Mouse (Mus musculus) kidney, adult 11 months (tissue): ENCODE results near the gene Syngr1.
A peak's percentile ranks its signal among the peaks of the same experiment; 100 is the strongest.

Experiments
- DNase-seq: peaks from one replicate; pipeline ENCODE4 v3.0.0; 2022

The Syngr1 gene

GRCm38 (mm10) chr15:80148565-80148964, 57.4 kb downstream of the Syngr1 start:
- DNase-seq, result no peak

GRCm38 (mm10) chr15:80149517-80149916, 58.4 kb downstream of the Syngr1 start:
- no peak for DNase-seq

GRCm38 (mm10) chr15:80152663-80153062, 61.5 kb downstream of the Syngr1 start:
- no peak for DNase-seq

- DNase-seq, result no peak
These were observed 62.6 kb downstream of the Syngr1 start for GRCm38 (mm10) chr15:80153757-80154156.

GRCm38 (mm10) chr15:80155707-80156106, 64.6 kb downstream of the Syngr1 start:
- DNase-seq, result no peak

- no peak for DNase-seq
These were observed 66.2 kb downstream of the Syngr1 start for GRCm38 (mm10) chr15:80157197-80157943.

GRCm38 (mm10) chr15:80158001-80158706, 67.0 kb downstream of the Syngr1 start:
- no peak for DNase-seq

- no peak for DNase-seq
These were observed 67.6 kb downstream of the Syngr1 start for GRCm38 (mm10) chr15:80158707-80159090.

GRCm38 (mm10) chr15:80159286-80159901, 68.3 kb downstream of the Syngr1 start:
- DNase-seq, result peak; percentile 92

- no peak for DNase-seq
These were observed 69.1 kb downstream of the Syngr1 start for GRCm38 (mm10) chr15:80160223-80160622.

GRCm38 (mm10) chr15:80160726-80161125, 69.6 kb downstream of the Syngr1 start:
- DNase-seq, result no peak

- no peak for DNase-seq
These were observed 70.1 kb downstream of the Syngr1 start for GRCm38 (mm10) chr15:80161199-80161598.

GRCm38 (mm10) chr15:80162401-80162964, 71.3 kb downstream of the Syngr1 start:
- no peak for DNase-seq

GRCm38 (mm10) chr15:80163274-80163673, 72.1 kb downstream of the Syngr1 start:
- DNase-seq, result no peak

- DNase-seq, result no peak
These were observed 72.6 kb downstream of the Syngr1 start for GRCm38 (mm10) chr15:80163716-80164115.

- no peak for DNase-seq
These were observed 74.3 kb downstream of the Syngr1 start for GRCm38 (mm10) chr15:80165396-80165795.
